Mouse (Mus musculus): Measurements from ENCODE around the gene Tbx5.

Tbx5 gene

DNA sequence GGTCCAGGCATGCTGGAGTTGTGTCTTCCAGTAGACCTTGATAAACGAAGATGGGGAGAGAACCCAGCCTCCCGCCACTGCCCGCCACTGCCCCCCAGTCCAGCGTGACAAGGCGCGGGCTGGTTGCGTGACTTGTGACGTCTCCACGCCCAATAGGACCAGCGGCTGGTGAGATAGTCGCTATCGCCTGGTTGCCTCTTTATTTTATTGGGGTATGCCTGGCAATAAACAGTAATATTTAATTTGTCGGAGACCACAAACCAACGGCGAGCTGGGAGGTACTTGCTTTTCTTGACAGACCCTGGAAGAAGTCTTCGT is at the start of gene Tbx5:
Gene Tbx5 (plus strand): TSS at position 190 of the 318 bp plus-strand sequence.
- in situ Hi-C loops (cut with MboI; ENCODE audit: unreplicated experiment in 2 of 2): no loop called here

DNA sequence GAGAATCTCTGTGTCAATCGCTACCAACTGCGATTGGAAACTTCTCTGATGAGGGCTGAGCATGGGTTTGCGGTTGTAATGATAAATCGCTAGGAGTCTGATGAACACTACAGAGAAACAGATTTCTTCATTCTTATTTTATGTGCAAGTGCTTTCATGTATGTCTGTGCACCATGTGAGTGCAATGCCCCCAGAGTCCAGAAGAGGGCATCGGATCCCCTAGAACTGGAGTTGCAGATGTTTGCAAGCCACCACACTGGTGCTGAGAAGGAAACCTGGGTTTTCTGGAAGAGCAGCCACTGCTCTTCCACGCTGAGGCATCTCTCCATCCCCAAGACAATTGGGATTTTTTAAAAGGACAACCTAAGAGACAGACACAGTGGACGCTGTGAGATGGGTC is 46.5 kb upstream of the Tbx5 start:
- in situ Hi-C loops (cut with MboI; ENCODE audit: unreplicated experiment in 2 of 2): no loop called here

DNA sequence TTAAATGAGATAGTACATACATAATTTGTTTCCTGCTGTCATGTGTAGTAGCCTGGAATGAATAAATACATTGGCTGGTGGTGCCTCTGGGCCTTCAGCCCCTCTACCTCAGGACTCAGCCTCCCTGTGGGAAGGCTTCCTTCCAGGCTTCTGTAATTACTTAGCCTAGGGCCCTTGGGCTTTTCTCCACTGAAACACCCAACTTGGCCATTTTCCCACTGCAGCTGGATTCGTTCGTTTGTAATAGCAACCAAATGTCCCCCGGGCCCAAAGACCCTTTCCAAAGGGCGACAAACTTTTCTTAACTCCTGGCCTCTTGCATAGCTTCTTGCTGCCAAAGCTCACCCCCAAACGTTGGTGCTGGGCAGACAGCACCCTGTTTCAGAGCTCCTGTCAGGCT is 40.8 kb upstream of the Tbx5 start:
- in situ Hi-C loops (cut with MboI; ENCODE audit: unreplicated experiment in 2 of 2): no loop called here

DNA sequence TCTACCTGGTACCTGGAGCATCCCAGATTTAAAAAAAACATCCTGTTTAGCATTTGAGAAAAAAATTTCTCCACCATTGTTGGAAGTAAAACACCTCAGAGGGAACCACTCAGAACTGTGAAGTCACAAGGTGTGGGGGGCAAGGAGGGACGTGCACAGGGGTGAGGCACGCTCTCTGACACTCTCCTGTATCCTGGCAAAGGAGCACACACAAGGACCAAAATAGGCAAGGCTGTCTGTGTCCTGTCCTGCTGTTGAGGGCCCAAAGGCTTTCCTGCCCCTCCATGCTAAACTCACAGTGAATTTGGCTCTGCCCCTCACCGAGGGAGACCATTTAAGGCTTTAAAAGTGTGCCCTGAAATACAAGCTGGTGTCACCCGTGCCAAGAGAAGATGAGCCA is 38.5 kb upstream of the Tbx5 start:
- in situ Hi-C loops (cut with MboI; ENCODE audit: unreplicated experiment in 2 of 2): no loop called here

DNA sequence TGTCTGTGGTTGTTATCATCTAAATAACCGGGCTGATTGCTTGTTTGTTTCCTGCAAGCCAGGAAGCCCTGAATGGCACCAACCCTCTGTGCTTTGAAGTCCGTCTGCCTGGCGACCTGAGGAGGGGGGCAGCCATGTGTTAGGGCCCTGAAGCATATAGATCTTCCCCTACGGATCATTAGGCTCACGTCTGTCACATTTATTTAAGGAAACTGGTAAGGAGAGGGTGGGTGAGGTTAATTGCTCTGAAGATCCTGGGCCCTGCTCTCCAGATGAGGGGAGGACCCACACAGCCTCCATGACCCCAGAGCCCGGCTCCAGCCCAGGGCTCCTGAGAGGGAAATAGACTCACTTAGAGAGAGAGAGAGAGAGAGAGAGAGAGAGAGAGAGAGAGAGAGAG is 37.1 kb upstream of the Tbx5 start:
- in situ Hi-C loops (cut with MboI; ENCODE audit: unreplicated experiment in 2 of 2): no loop called here

DNA sequence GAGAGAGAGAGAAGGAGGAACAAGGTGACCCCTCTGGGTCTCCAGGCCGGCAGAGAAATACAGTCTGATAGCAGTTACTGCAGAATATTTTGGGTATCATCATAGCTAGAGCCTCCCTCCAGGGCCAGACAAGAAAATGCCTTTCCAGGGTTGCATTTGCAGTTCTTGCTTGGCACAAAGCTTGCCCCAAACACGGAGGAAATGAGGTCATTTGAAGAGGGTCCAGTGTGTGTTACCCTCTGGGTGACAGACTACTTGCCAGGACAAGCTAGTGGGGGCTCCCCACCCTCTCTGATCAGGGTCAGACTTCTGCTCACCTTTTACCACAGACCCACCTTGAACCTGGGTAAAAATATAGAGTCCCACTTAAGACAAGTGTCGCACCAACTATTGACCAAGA is 36.7 kb upstream of the Tbx5 start:
- in situ Hi-C loops (cut with MboI; ENCODE audit: unreplicated experiment in 2 of 2): no loop called here

DNA sequence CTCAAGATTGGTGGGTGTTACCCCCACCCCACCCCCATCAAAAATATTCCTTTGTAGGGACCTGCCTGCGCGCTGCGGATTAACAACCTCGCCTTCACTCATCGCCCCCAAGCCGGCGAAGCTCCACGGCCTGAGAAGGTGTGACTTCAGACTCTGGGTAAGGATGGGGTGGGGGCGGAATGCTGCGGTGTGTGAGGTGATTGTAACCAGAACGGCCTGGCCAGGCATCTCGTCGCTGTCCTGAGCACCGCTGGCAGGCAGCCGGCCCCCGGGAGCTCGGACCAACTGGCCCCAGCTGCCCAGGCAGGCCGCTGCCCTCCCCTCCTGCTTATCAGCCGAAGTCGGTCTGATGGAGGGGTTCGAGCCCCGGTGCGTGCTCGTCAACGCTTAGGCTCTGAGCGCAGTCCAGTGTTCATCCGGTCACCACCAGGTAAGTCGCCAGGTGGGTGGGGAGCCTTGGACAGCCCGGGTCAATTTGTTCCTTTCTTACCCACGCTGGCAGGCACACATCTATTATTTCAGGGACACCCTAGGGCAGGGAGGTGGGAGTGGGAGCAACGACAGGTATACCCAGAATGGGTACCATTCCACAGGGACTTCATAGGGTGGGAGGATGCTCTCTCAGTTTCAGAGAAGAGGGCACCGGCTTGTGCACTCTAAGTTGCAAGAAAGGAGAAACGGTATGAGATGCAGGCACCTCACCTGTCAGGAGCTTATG is 35.9 kb upstream of the Tbx5 start:
- in situ Hi-C loops (cut with MboI; ENCODE audit: unreplicated experiment in 2 of 2): no loop called here

DNA sequence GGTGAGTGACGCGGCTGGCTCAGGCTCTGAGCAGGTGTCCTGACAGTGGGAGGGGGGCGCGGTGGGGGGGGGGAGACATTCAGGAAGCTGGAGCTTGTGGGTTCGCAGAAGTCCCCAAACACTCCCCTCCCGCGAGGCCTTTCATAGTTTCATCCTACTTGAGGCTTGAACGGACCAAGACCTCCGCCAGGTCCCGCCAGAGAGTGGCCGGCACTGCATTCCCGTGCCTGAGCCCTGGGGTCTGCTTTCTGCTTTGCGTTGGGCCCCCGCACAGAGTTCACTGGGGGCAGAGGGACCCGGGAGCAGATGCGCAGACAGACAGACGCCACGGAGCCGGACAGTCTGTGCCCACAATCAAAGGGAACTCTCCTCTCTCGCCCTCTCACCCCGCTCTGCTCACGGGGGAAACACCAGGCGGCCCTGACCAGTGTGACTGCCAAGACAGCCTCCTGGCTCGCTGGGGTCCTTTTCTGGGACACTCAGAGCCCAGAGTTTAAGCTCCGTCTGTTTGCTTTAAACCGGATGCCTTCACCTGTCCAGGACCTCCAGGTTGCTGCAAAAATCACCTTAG is 34.8 kb upstream of the Tbx5 start:
- in situ Hi-C loops (cut with MboI; ENCODE audit: unreplicated experiment in 2 of 2): no loop called here

DNA sequence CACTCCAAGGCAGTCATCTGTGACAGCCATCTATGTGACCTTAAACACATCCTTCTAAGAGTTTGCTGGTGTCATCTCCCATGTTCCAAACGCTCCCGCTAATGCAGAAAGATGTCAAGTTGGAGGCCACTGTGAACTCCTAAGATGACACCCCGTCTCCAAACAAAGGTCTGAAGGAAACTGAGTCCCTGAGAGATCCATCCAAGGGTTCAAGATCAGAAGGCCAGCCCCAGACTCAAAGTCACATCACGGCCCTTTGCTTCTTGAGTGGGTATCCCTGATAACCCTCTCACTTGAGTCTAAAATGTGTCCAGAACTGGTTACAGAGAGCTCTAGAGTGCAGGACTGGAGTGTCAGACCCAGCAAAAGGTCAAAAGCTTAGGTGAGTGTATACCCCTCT is 34.2 kb upstream of the Tbx5 start:
- in situ Hi-C loops (cut with MboI; ENCODE audit: unreplicated experiment in 2 of 2): no loop called here

DNA sequence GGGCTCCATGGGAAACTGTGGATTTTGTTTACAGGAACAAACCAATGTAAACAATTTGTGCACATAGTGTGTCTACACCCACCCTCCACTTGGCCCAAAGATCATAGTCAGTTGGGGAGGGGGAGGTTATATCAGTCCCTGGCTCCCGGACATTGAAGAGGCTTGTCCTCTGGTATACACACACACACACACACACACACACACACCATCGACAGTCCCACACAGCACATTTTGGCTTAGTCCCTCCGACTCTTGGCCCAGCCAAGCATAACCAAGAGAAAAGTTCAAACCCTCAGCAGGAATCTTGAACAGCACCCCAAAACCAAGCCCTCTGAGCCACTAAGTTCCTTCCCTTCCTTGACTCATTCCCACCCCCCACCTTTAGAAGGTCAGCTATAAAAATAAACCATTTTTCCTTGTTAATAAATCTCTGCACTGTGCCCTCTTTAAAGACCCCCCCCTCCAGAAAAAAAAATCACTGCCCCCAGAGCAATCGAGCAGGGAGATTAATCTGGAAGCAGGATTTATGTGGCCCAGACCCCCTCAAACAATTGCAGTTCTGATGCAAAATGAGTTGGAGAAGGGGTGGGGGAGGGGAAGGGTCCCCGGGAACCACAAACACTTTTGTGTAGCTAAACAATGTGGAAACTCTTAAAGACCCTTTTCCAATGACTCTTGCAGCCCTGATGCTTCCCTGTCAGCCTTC is 33.6 kb upstream of the Tbx5 start:
- in situ Hi-C loops (cut with MboI; ENCODE audit: unreplicated experiment in 2 of 2): no loop called here

DNA sequence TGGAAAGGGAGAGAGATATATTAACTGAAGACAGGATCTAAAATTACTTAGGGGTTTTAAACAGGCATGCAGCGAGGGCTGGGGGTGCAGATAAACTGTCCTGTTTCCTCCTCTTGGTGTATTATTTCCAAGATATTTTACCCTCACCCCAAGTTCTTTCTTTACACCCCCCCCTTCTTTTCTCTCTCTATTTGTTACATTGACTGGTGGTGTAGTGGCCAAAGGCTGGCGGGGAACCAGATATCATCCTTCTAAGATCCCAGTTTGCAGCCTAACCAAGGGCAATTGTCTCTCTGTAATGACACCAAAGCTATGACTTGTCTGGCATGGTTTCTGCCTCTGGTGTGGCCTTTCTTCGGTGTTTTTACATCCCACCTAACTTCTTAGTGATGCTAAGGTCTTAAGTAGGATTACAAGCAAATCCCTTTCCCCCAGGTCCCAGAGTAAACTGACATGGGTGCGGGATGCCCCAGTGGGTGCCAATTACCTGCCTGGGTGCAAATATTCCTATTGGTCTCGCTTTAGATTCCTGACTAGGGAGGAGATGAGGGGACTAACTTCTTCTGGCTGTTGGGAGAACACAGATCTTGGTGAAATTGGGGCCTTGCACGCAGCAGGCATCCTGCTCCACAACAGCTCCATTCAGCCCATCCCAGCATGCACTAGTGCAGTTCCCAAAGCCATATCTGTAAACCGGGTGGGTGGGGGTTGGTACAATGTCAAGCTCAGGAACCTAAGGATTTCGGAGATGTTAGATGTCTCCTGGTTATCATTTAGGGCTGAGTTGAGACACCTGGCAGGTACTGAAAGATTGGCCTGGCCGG is 32.8 kb upstream of the Tbx5 start:
- in situ Hi-C loops (cut with MboI; ENCODE audit: unreplicated experiment in 2 of 2): no loop called here

DNA sequence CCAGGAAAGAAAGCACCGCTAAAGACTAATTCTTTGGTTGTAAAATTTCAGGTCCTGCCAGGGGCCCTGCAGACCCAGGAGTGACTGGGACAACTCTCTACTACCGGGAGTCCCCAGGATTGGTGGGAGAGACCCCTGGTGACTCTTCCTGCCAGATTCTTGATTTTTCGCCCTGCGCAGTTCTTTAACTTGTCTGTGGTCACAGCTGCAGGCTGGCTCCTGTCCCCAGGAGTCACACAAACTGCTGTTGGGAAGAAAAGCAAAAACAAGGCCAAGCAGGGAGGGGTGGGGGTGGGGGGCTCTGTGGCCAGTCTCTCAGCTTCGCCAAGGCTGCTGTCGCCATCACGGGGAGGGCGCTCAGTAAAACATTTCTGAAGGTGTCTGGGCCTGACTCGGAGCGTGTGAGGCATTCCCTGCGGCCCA is 32.2 kb upstream of the Tbx5 start:
- in situ Hi-C loops (cut with MboI; ENCODE audit: unreplicated experiment in 2 of 2): no loop called here

DNA sequence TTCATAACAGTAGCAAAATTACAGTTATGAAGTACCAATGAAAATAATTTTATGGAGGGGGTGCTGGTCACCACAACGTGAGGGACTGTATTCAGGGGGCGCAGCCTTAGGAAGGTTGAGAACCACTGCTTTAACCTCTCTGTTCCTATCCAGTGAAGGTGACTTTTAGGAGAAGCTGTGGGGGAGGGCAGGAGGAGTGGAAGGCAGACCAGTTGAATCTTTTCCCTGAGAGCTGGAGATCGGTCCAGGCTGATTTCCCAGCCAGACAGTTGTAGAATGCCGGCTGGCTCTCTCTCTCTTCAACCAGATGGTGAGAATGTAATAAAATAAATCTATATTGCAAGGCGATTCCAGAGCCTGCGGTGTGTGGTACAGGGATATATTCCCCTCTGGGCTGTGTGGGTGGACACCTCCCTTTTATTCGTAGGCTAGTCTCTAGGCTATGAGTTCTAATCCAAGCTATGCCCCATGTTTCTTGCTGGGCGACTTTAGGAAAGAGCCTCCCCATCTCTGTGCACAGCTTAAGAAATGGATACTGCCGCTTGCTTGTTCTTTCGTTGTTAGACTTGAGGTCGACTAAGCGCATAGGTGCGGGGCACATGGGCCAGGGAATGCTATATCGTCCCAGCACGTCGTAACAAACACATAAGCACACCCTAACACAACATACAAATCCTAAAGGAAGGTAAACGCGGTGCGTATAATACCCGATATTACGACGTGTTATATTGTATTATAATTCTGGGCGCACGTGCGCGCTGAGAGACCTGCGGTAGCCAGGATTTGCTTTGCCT is 29.7 kb upstream of the Tbx5 start:
- in situ Hi-C loops (cut with MboI; ENCODE audit: unreplicated experiment in 2 of 2): no loop called here

DNA sequence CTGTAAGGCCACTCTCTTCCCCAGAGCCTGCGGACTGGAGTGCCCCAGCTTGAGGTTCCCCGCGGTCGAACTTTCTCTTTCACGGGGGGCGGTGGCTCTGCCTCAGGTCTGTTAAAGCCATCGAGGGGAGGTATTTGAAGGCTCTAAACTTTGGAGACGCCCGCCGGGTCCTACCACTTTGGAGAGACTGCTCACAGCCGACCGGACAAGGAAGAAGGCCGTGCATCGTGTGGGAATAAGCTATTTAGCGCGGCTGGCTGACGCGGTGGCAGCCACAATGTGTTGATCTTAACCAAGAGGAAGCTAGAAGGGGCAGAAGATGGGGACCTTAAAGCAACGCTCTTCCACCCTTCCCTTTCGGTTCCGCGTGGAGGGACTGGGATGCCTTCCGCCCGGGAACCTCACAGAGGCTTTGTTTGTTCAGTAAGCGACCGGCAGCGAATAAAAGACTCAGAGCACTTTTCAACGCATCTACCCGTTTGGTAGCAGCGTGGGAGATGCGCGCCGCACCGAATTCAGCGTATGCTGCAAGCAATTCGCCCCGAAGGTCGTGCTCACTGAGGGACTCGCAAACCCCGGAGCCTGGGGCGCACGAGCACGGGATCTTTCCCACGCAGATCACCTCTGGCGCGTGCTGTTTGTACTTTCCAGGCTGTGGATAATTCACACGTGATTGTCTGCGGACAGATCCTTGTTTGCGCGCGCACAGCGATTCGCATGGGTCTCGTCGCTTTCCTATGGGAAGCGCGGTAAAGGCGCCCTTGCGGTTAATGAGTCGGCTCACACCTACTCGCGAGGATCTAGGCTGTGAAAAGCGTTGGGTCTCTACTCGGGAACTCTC is 28.8 kb upstream of the Tbx5 start:
- in situ Hi-C loops (cut with MboI; ENCODE audit: unreplicated experiment in 2 of 2): no loop called here

DNA sequence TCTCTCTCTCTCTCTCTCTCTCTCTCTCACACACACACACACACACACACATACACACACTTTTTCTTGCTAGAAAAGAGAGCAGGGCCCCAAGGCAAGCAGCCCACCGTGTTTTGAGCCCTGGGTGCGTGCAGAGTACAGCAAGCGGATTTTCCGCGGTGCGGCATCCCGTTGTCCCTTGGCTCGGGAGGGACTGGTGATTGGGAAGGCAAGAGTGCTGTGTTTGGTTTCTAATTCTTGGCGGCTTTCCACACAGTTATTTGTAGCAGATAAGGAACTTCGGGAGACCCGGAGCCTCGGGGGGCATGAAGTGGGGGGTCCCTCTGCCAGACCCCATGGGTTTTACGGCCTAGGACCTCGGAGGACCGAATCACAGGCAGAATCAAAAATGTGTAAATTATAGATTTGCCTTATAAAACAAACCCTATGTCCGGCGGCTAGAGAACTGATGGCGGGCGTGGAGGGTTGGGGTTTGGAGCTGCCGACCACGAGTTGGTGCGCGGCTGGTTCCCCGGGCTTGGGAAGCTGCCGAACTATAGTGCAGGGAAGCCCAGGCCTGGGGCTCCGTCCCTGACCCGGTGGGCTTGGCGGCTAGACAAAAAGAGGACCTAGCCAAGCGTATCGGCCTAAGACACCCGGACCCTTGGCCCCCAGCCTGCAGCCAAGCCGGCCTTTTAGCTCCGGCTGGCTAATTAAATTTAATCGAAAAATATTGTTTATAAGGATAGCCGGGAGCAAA is 28.0 kb upstream of the Tbx5 start:
- in situ Hi-C loops (cut with MboI; ENCODE audit: unreplicated experiment in 2 of 2): no loop called here

DNA sequence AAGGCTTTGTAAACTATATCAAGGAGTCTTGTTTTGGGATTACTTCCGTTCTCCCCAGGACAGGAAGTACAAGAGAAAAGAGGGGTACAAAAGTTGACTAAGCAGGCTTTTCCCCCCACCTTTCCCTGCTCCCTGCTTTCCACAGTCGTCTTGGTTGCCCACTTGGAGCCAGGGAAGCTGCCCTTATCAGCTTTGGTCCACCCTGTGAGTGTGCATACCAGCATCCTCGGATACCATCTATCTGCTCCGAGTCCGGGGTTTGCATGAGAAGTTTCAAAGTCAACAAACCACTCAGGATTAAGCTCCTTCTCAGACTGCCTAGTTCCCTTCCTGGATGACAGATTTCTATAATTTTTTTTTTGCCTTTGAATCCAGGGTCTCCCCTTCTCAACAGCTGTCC is 26.8 kb upstream of the Tbx5 start:
- in situ Hi-C loops (cut with MboI; ENCODE audit: unreplicated experiment in 2 of 2): no loop called here

DNA sequence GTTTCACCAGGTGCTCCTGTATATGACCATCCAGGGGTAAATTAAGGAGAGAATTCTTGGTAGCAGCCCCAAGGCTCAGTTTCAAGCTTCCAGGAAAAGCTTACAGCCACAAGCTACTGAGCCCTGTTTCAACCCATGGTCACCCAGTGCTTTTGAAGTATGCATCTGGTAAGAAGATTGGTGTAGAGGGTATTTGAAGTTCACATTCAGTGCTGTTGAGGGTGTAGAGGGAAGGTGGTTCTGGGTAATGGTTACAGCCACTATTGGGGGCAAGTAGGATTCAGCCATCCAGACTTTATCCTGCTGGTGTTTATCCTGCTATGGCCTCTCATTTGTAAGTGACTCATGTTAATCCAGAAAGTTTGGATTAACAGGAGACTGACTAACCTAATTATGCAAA is 26.0 kb upstream of the Tbx5 start:
- in situ Hi-C loops (cut with MboI; ENCODE audit: unreplicated experiment in 2 of 2): no loop called here

DNA sequence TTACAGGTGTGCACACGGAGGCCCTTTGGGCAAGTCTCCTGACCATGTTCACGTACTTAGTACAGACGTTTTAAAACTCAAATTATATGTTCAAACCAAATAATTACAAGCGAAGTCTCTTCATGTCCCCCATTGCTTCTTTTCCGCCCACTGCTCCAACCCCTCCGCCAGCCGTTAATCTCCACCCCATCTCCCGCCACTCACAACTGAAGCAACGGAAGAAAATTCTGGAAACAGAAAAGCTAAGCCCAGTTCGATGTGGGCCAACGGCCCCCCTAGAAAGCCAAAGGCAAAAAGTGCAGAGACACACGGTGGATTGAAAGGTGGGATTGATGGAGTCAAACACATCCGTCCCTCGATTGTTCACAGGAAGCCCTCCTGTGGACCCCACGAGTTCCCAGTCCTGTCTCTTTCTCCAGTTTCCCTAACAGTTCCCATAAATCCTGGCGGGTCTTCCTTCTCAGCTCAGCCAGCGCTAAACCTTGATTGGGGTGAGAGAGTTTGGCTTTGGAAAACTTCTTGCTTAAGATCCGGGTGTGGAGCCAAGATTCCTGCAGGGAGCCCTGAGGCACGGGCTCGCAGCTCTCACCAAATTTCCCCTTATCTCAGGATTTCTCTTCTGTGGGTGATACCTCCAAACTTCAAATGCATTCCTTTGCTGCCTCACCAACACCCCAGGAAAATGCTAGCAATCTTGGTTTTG is 24.8 kb upstream of the Tbx5 start:
- in situ Hi-C loops (cut with MboI; ENCODE audit: unreplicated experiment in 2 of 2): no loop called here

All from v-Abl transformed pro-B cells (cell line).